ENCODE assay signal across 11 mouse cellular contexts in genomic region chr5:142964650-142965049, GRCm38 (mm10). TPM values are rescaled to one million over a fixed set of nuclear protein-coding genes. Genes with fewer than 3 reads are reported as not detected.
DNase-seq lines count a peak whose midpoint lies in the region; ATAC-seq and TF ChIP-seq lines count a peak whose summit lies in the region.
"Had no signal": no experiment of that assay in that cellular context is flagged by ENCODE, and none has a peak within 500 bp of the region (broad histone marks: within the 10 kb centered on the region; RNA-seq: fewer than 3 reads in every experiment).

No protein-coding gene starts in this region.

- no peak for DNase-seq in left cerebral cortex, adult 2 months (ENCODE audit: extremely low spot score in 1 of 2, low spot score in 2 of 2)
- no peak for DNase-seq in left cerebral cortex, adult 9 months (ENCODE audit: low spot score in 2 of 2)
- no peak for DNase-seq in embryonic facial prominence, embryonic 14.5 days (ENCODE audit: low spot score)
- no peak for DNase-seq in left cerebral cortex, postnatal 14 days (ENCODE audit: low spot score in 2 of 2)
- DNase-seq in gastrocnemius, postnatal 25 days: no peak
- DNase-seq: cerebellum, adult 11 months; thymus, postnatal 36 days had no signal

- H3K4me2 ChIP-seq in embryonic facial prominence, embryonic 14.5 days (ENCODE audit: low read depth, low read length): peak overlapping the region; percentile 92
- peak overlapping the region; percentile 87 for H3K4me2 ChIP-seq in intestine, embryonic 16.5 days (ENCODE audit: low read depth, low read length)

- peak overlapping the region; percentile 94 for H3K4me3 ChIP-seq in left cerebral cortex, adult 2 months
- H3K4me3 ChIP-seq in embryonic facial prominence, embryonic 14.5 days (ENCODE audit: low read depth, low read length): peak overlapping the region; percentile 99
- no peak overlapping the region for H3K4me3 ChIP-seq in intestine, embryonic 16.5 days (ENCODE audit: low read length)
- peak overlapping the region; percentile 32 for H3K4me3 ChIP-seq in olfactory bulb, adult 2 months (ENCODE audit: insufficient read depth, low read depth, low read length)

- intact Hi-C loops in left cerebral cortex, adult 2 months (cut with DNase I): loop anchor here (10.0 kb wide), 2 partner anchors 270 to 730 kb away; partner anchors contain the start of gene Slc29a4
- intact Hi-C loops in left cerebral cortex, postnatal 14 days (cut with DNase I): loop anchor here (5.0 kb wide), 1 partner anchor 147 kb away; the partner anchor contains the start of gene Tnrc18

- H3K9ac ChIP-seq in embryonic facial prominence, embryonic 14.5 days (ENCODE audit: low read depth, low read length): peak overlapping the region; percentile 98; the same call in 1 of the 2 replicates
- 0 out of 2 replicates have a peak overlapping the region, but pooled peaks have one; percentile 93 for H3K9ac ChIP-seq in intestine, embryonic 16.5 days (ENCODE audit: low read depth, low read length)

- no peak for TF ChIP-seq POLR2A in olfactory bulb, adult 2 months (IDR thresholded peaks at IDR 0.05; ENCODE audit: insufficient read depth, low read depth, low read length)

- TF ChIP-seq CTCF in left cerebral cortex, adult 2 months (IDR thresholded peaks at IDR 0.05): no peak
- no peak for TF ChIP-seq CTCF in olfactory bulb, adult 2 months (IDR thresholded peaks at IDR 0.05; ENCODE audit: insufficient read depth, low read depth, low read length)

- H3K27ac ChIP-seq in left cerebral cortex, adult 2 months: peak overlapping the region; percentile 66
- H3K27ac ChIP-seq in embryonic facial prominence, embryonic 14.5 days (replicated peaks; ENCODE audit: low read depth, low read length): peak overlapping the region; percentile 99
- no peak overlapping the region for H3K27ac ChIP-seq in intestine, embryonic 16.5 days (ENCODE audit: low read length)
- peak overlapping the region; percentile 84 for H3K27ac ChIP-seq in olfactory bulb, adult 2 months (ENCODE audit: insufficient read depth, low read depth, low read length)

- no peaks in the 10 kb centered on the region for H3K9me3 ChIP-seq in embryonic facial prominence, embryonic 14.5 days (ENCODE audit: control insufficient read depth, low read length)
- H3K9me3 ChIP-seq in intestine, embryonic 16.5 days (ENCODE audit: control insufficient read depth, low read length): no peaks in the 10 kb centered on the region

- 83% methylated on average over 6 of the region's 6 CpGs for WGBS in embryonic facial prominence, embryonic 14.5 days
- 83% methylated on average over 6 of the region's 6 CpGs for WGBS in intestine, embryonic 16.5 days
- WGBS in olfactory bulb, adult 2 months: 35% methylated on average over 6 of the region's 6 CpGs

- no peak for ATAC-seq in embryonic facial prominence, embryonic 14.5 days (ENCODE audit: low read depth)
- no peak for ATAC-seq in intestine, embryonic 16.5 days
- no peak for ATAC-seq in inflammation-experienced regulatory T-cells, adult 6 months
- ATAC-seq: Patski had no signal

- peaks cover 18% of the 10 kb centered on the region for H3K4me1 ChIP-seq in embryonic facial prominence, embryonic 14.5 days (ENCODE audit: control insufficient read depth, insufficient read depth, low read length)
- peaks cover 29% of the 10 kb centered on the region for H3K4me1 ChIP-seq in intestine, embryonic 16.5 days (ENCODE audit: control insufficient read depth, insufficient read depth, low read length)
- peaks cover 42% of the 10 kb centered on the region for H3K4me1 ChIP-seq in olfactory bulb, adult 2 months (ENCODE audit: control insufficient read depth, insufficient read depth, low read length)

- peaks cover 37% of the 10 kb centered on the region for H3K36me3 ChIP-seq in embryonic facial prominence, embryonic 14.5 days (ENCODE audit: control insufficient read depth, insufficient read depth, low read length)
- H3K36me3 ChIP-seq in intestine, embryonic 16.5 days (ENCODE audit: control insufficient read depth, insufficient read depth, low read length): peaks cover 2% of the 10 kb centered on the region

- H3K27me3 ChIP-seq in embryonic facial prominence, embryonic 14.5 days (replicated peaks; ENCODE audit: control insufficient read depth, insufficient read depth, low read length): no peaks in the 10 kb centered on the region
- no peaks in the 10 kb centered on the region for H3K27me3 ChIP-seq in intestine, embryonic 16.5 days (replicated peaks; ENCODE audit: control insufficient read depth, insufficient read depth, low read length)
- H3K27me3 ChIP-seq: Patski had no signal

RNA-seq across cellular contexts. Expression of gene Fscn1, which starts 4.5 kb away (rescaled TPM):
- total RNA-seq in left cerebral cortex, adult 2 months (2021): 100 to 1,000 TPM; 334 to 344 TPM
- 338 and 413 TPM in 2 replicates for polyA plus RNA-seq in embryonic facial prominence, embryonic 14.5 days (2014; fragmentation: Nextera tagmentation; extraction: Ambion mirVana)
- polyA plus RNA-seq in intestine, embryonic 16.5 days (2015; fragmentation: Nextera tagmentation; extraction: Ambion mirVana): 120 and 129 TPM in 2 replicates
- polyA plus RNA-seq in olfactory bulb, adult 2 months (2012; ENCODE audit: insufficient read depth, insufficient read length, low replicate concordance, missing spikeins): not detected in 2 replicates
- 100 to 1,000 TPM; 408 to 429 TPM for total RNA-seq in left cerebral cortex, postnatal 14 days (2021)
- polyA plus RNA-seq in inflammation-experienced regulatory T-cells, adult 6 months (2017; shearing (Covaris generic)): 1 to 10 TPM in 1 of 3 experiments, not detected in 2; 1.2 TPM
- 10 to 100 TPM; 13.4 to 17.6 TPM for total RNA-seq in gastrocnemius, postnatal 25 days (2021)

RNA-seq across cellular contexts. Expression of gene Actb, which starts 58.1 kb away (rescaled TPM):
- 1,000 to 10,000 TPM; 2,227 to 2,233 TPM for total RNA-seq in left cerebral cortex, adult 2 months (2021)
- polyA plus RNA-seq in embryonic facial prominence, embryonic 14.5 days (2014; fragmentation: Nextera tagmentation; extraction: Ambion mirVana): 12,527 and 12,883 TPM in 2 replicates
- polyA plus RNA-seq in intestine, embryonic 16.5 days (2015; fragmentation: Nextera tagmentation; extraction: Ambion mirVana): 14,111 and 16,287 TPM in 2 replicates
- 1,129 and 2,319 TPM in 2 replicates for polyA plus RNA-seq in olfactory bulb, adult 2 months (2012; ENCODE audit: insufficient read depth, insufficient read length, low replicate concordance, missing spikeins)
- total RNA-seq in left cerebral cortex, postnatal 14 days (2021): 1,000 to 10,000 TPM; 3,011 to 3,018 TPM
- polyA plus RNA-seq in inflammation-experienced regulatory T-cells, adult 6 months (2017; shearing (Covaris generic)): over 10,000 TPM; 20,020 to 68,742 (median 52,499) TPM
- 100 to 1,000 TPM; 487 to 619 TPM for total RNA-seq in gastrocnemius, postnatal 25 days (2021)

Comparison
In these comparisons a context has a peak if more than half of its experiments do, and no peak if none do; other contexts are left out.
1. RNA of gene Fscn1, which starts 4.5 kb away (polyA plus RNA-seq): 338 to 413 TPM in embryonic facial prominence, embryonic 14.5 days, 120 to 129 TPM in intestine, embryonic 16.5 days and not detected in olfactory bulb, adult 2 months; 1.2 TPM in inflammation-experienced regulatory T-cells, adult 6 months; every median in the first group is over 10 times any median in the second.